Comparison of ENCODE assay signal across 12 mouse cellular contexts in genomic region chr6:15743291-15743792, GRCm38 (mm10). TPM values are rescaled to one million over a fixed set of nuclear protein-coding genes. Genes with fewer than 3 reads are reported as not detected.
A peak's percentile ranks its signal among the peaks of the same experiment; 100 is the strongest.
DNase-seq lines count a peak whose midpoint lies in the region; ATAC-seq lines count a peak whose summit lies in the region.
"Had no signal": no experiment of that assay in that cellular context is flagged by ENCODE, and none has a peak within 500 bp of the region (broad histone marks: within the 10 kb centered on the region; RNA-seq: fewer than 3 reads in every experiment).

No protein-coding gene starts in this region.

- no peaks in the 10 kb centered on the region for H3K27me3 ChIP-seq in intestine, embryonic 16.5 days (replicated peaks; ENCODE audit: control insufficient read depth, insufficient read depth, low read length)
- H3K27me3 ChIP-seq: forebrain, embryonic 12.5 days; midbrain, embryonic 12.5 days had no signal

- H3K36me3 ChIP-seq in intestine, embryonic 16.5 days (ENCODE audit: control insufficient read depth, insufficient read depth, low read length), result no peaks in the 10 kb centered on the region; the same call in 1 of the 2 replicates
- H3K36me3 ChIP-seq: forebrain, embryonic 12.5 days; midbrain, embryonic 12.5 days had no signal

- H3K27ac ChIP-seq in intestine, embryonic 16.5 days (ENCODE audit: low read length), result peak overlapping the region; percentile 7; the same call in 1 of the 2 replicates
- H3K27ac ChIP-seq: forebrain, embryonic 12.5 days; midbrain, embryonic 12.5 days had no signal

- DNase-seq in kidney, postnatal 4 days, result peak; percentile 14 to 16
- no peak for DNase-seq in kidney, adult 18-20 months
- peak; percentile 82 for DNase-seq in ZHBTc4 (ENCODE audit: low read depth, low spot score)
- peak; percentile 59 to 76 for DNase-seq in heart, adult 18-20 months
- DNase-seq in retina, postnatal 1 day, result no peak
- DNase-seq in testis, postnatal 10 days (ENCODE audit: low spot score), result no peak
- DNase-seq in thymus, postnatal 14 days, result no peak
- DNase-seq: cerebellum, adult 9-11 months; kidney, adult 2 months had no signal

- H3K9me3 ChIP-seq in intestine, embryonic 16.5 days (ENCODE audit: control insufficient read depth, low read length), result no peaks in the 10 kb centered on the region
- H3K9me3 ChIP-seq: forebrain, embryonic 12.5 days; midbrain, embryonic 12.5 days had no signal

- H3K4me2 ChIP-seq in intestine, embryonic 16.5 days (ENCODE audit: low read depth, low read length), result no peak overlapping the region
- H3K4me2 ChIP-seq: forebrain, embryonic 12.5 days; midbrain, embryonic 12.5 days had no signal

- WGBS in intestine, embryonic 16.5 days, result 50% methylated on average over 8 of the region's 8 CpGs

- no peak overlapping the region for H3K9ac ChIP-seq in intestine, embryonic 16.5 days (ENCODE audit: low read depth, low read length)
- H3K9ac ChIP-seq: forebrain, embryonic 12.5 days; midbrain, embryonic 12.5 days had no signal

- no peak overlapping the region for H3K4me3 ChIP-seq in intestine, embryonic 16.5 days (ENCODE audit: low read length)
- H3K4me3 ChIP-seq: forebrain, embryonic 12.5 days; midbrain, embryonic 12.5 days had no signal

- no peaks in the 10 kb centered on the region for H3K4me1 ChIP-seq in intestine, embryonic 16.5 days (ENCODE audit: control insufficient read depth, insufficient read depth, low read length)

- peak; percentile 59; the same call in 1 of the 2 replicates for ATAC-seq in intestine, embryonic 16.5 days

RNA-seq across cellular contexts. Expression of gene Mdfic, which starts 22.9 kb away (rescaled TPM):
- 10 to 100 TPM; 15.2 to 17.2 TPM for total RNA-seq in heart, adult 18-20 months (2021)
- polyA plus RNA-seq in intestine, embryonic 16.5 days (2015; fragmentation: Nextera tagmentation; extraction: Ambion mirVana), result 3.0 and 3.4 TPM in 2 replicates

Comparison
In these comparisons a context has a peak if more than half of its experiments do, and no peak if none do; other contexts are left out.
1. DNase-seq: peak in kidney, postnatal 4 days (2 of 2), ZHBTc4 (single experiment) and heart, adult 18-20 months (2 of 2); none in kidney, adult 18-20 months (single experiment), retina, postnatal 1 day (single experiment), testis, postnatal 10 days (single experiment) and thymus, postnatal 14 days (single experiment).